Mouse (Mus musculus) ES-E14 (cell line): Measurements from ENCODE around the gene Trex2.

Source experiments
- CHD2 ChIP-seq: IDR thresholded peaks from 2 replicates; pipeline ENCODE4 v1.6.1; 2014; ENCODE audit warnings: mild to moderate bottlenecking, low read depth, low read length, inconsistent platforms
- HCFC1 ChIP-seq: IDR thresholded peaks from 2 replicates; pipeline ENCODE4 v1.6.1; 2012; ENCODE audit warnings: low read length, inconsistent platforms, borderline replicate concordance; ENCODE audit not compliant: insufficient read depth
- MAFK ChIP-seq: IDR thresholded peaks from 2 replicates; pipeline ENCODE4 v1.6.1; 2014; ENCODE audit warnings: mild to moderate bottlenecking, low read depth, low read length, inconsistent platforms; ENCODE audit not compliant: insufficient read depth
- ZC3H11A ChIP-seq: IDR thresholded peaks from 2 replicates; pipeline ENCODE4 v1.6.1; 2012; ENCODE audit warnings: low read depth, mild to moderate bottlenecking, inconsistent platforms, low read length, borderline replicate concordance
- ZNF384 ChIP-seq: IDR thresholded peaks from 2 replicates; pipeline ENCODE4 v1.6.1; 2012; ENCODE audit warnings: low read depth, low read length, inconsistent platforms

GRCm38 (mm10) chrX:73474340-73475165 is 39.4 kb upstream of the Trex2 start:
- no peak for TF ChIP-seq CHD2
- TF ChIP-seq ZC3H11A, result no peak
- TF ChIP-seq MAFK, result no peak
- no peak for TF ChIP-seq ZNF384
- TF ChIP-seq HCFC1, result no peak
